Mouse (Mus musculus): ENCODE data around the gene Psmd14.

GRCm38 (mm10) chr2:61798048-61798447 lies 86.6 kb downstream of the Psmd14 start:
- TF ChIP-seq POLR2A (IDR thresholded peaks at IDR 0.05; ENCODE audit: insufficient read length, low read depth) (no peak), E2F4 (IDR thresholded peaks at IDR 0.05; ENCODE audit: insufficient read depth) (no peak), MAX (IDR thresholded peaks at IDR 0.05; ENCODE audit: low read depth) (no peak), USF1 (IDR thresholded peaks at IDR 0.05; ENCODE audit: low read depth) (no peak), POLR2AphosphoS2 (IDR thresholded peaks at IDR 0.05; ENCODE audit: insufficient read length, low read depth) (no peak)

Measured in myocyte (in vitro differentiated cells).